Mouse (Mus musculus) left cerebral cortex, postnatal 14 days (tissue): Measurements from ENCODE around the gene Apbb2. TPM values are rescaled to one million over a fixed set of nuclear protein-coding genes. Genes with fewer than 3 reads are reported as not detected.

ENCODE experiments used
- DNase-seq, 2 experiments: peaks; one replicate each; pipeline ENCODE4 v3.0.0; 2021 to 2022; ENCODE audit warnings: low spot score in 2 of 2, mixed read lengths in 1 of 2
- intact Hi-C: fragments of 180-260 bp; cut with DNase I; formaldehyde crosslinking; loops from one replicate; pipeline ENCODE4 v1.15.1; 2025
- total RNA-seq, 2 experiments: library from RNA; stranded (reverse); gene quantifications; 2 replicates each; pipeline ENCODE4 v1.2.3; 2021

Apbb2 gene
- total RNA-seq, 2 experiments from 2014 or later, result 63.5 to 70.7 TPM

DNA sequence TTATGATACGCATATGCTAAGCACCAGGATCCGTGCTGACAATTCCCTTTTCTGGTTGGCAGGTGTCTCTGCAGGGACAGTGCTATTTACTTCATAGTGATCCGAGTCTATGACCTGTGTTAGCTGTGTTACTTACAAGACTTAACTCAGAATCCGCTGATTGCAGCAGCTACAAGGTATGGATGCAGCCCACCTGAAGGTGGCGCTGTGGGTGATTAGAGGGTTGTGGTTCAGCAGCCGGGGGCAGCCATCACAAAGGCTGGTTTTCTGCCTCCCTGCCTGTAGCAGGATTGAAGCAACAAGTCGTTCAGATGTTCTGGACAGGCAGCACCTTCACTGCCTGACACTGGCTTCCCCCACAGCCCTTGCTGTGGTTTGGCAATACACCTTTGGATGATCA, 280.0 kb downstream of the Apbb2 start:
- DNase-seq, result peak in 1 of 2 experiments; percentile 33
- intact Hi-C loops, result loop anchor here (5.0 kb wide), 1 partner anchor 34 kb away; no protein-coding TSS in a partner anchor

- peak in 1 of 2 experiments; percentile 37 for DNase-seq
- intact Hi-C loops, result loop anchor here (5.0 kb wide), 1 partner anchor 34 kb away; no protein-coding TSS in a partner anchor
These were observed 280.6 kb downstream of the Apbb2 start for GRCm38 (mm10) chr5:66337969-66338345.

- intact Hi-C loops, result loop anchor here (5.0 kb wide), 1 partner anchor 35 kb away; no protein-coding TSS in a partner anchor
- DNase-seq, result no peak
These were observed 281.3 kb downstream of the Apbb2 start for GRCm38 (mm10) chr5:66337025-66337968.

GRCm38 (mm10) chr5:66330806-66331205, 287.8 kb downstream of the Apbb2 start:
- intact Hi-C loops, result no loop called here
- DNase-seq, result no peak

- intact Hi-C loops, result no loop called here
- DNase-seq, result no peak
These were observed 289.8 kb downstream of the Apbb2 start for GRCm38 (mm10) chr5:66328766-66329165.

GRCm38 (mm10) chr5:66327949-66328726, 290.4 kb downstream of the Apbb2 start:
- intact Hi-C loops, result no loop called here
- DNase-seq, result peak; percentile 46 to 51

DNA sequence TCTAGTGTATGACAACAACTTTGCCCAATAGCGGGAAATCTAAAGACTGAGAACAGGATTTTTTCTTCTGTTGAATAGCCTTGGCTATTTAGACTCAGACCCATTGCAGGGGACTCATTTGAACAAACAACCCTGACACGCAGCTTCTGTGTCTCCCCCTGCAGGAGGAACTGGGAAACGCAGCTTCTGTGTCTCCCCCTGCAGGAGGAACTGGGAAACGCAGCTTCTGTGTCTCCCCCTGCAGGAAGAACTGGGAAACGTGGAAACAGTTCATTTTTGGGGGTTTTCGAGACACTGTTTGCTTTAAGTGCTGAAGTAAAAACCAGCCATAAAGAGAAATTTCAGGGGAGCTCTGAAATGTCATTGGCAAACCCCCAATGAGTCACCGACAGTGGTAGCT, 292.2 kb downstream of the Apbb2 start:
- intact Hi-C loops, result no loop called here
- DNase-seq, result peak in 1 of 2 experiments; percentile 37

- DNase-seq, result peak; percentile 78 to 85
- intact Hi-C loops, result no loop called here
These were observed 295.0 kb downstream of the Apbb2 start for GRCm38 (mm10) chr5:66323603-66324002.

DNA sequence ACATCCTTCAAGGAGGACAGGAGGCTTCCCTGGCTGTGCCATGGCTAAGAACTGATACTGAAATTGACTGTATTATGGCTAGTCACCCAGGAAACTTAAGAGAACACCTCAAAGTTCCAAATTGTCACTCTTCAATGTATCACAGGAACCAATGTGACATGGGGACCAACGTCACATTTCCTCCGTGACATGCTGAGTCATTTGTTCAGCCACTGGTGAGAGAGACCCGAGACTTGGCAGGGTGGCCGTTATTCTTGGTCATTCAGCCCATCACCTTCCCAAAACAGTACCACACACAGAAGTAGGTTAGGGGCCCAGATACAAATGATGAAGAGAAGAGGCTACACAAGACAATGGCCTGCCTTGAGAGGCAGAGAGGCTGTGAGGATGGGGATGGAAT, 295.5 kb downstream of the Apbb2 start:
- intact Hi-C loops, result no loop called here
- DNase-seq, result no peak

DNA sequence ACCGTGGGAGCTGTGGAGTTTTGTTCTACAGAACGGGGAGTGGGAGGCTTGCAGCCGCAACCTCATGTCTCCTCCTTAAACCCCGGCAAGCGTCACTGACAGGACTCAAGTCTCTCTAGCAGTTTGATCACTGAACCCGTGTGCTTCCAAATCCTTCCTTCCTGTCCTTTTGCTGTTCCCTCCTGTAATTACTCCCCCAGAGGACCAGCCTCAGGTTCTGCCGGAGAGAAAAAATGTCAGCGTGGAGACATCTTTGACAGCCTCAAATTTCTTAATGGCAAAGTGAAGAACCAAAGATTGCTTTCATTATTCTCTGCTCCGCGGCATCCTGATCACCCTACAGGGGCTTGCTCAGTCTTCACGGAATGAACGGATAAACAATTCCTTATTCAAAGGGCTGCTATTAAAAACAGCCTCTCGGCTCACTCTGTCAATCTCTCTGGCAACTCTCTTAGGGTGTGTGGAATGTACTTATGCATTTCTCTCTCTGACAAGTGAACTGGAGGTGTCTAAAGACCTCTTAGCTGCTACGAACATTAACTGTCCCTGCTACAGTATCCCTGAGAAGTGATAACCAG, 298.7 kb downstream of the Apbb2 start:
- intact Hi-C loops, result loop anchor here (5.0 kb wide), 1 partner anchor 58 kb away; no protein-coding TSS in a partner anchor
- no peak for DNase-seq

DNA sequence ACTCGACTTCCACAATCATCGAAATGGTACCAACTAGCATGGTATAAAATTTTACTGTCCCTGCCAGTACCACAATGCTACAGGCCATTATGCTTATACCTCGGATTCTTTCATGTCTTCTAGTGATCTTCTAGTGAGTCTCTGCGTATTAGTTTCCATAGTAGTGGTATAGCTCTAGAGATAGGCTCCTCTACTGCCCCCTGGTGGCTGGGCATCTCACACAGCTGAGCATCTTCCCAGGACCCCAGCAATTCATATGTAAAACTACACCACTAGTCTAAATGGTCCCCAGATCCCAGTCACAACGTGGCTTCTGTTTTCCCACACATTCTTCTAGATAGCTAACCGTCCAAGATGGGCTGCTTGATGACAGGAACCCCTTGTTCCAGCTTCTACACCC, 299.2 kb downstream of the Apbb2 start:
- intact Hi-C loops, result loop anchor here (5.0 kb wide), 1 partner anchor 57 kb away; no protein-coding TSS in a partner anchor
- DNase-seq, result peak; percentile 67 to 71

- intact Hi-C loops, result loop anchor here (5.0 kb wide), 1 partner anchor 53 kb away; no protein-coding TSS in a partner anchor
- DNase-seq, result peak; percentile 66 to 73
These were observed 302.8 kb downstream of the Apbb2 start for GRCm38 (mm10) chr5:66315791-66316190.

GRCm38 (mm10) chr5:66310806-66311205, 307.8 kb downstream of the Apbb2 start:
- intact Hi-C loops, result no loop called here
- DNase-seq, result no peak

GRCm38 (mm10) chr5:66310328-66310727, 308.3 kb downstream of the Apbb2 start:
- intact Hi-C loops, result no loop called here
- DNase-seq, result no peak

- peak; percentile 49 to 73 for DNase-seq
- intact Hi-C loops, result no loop called here
These were observed 313.1 kb downstream of the Apbb2 start for GRCm38 (mm10) chr5:66305511-66305910.

DNA sequence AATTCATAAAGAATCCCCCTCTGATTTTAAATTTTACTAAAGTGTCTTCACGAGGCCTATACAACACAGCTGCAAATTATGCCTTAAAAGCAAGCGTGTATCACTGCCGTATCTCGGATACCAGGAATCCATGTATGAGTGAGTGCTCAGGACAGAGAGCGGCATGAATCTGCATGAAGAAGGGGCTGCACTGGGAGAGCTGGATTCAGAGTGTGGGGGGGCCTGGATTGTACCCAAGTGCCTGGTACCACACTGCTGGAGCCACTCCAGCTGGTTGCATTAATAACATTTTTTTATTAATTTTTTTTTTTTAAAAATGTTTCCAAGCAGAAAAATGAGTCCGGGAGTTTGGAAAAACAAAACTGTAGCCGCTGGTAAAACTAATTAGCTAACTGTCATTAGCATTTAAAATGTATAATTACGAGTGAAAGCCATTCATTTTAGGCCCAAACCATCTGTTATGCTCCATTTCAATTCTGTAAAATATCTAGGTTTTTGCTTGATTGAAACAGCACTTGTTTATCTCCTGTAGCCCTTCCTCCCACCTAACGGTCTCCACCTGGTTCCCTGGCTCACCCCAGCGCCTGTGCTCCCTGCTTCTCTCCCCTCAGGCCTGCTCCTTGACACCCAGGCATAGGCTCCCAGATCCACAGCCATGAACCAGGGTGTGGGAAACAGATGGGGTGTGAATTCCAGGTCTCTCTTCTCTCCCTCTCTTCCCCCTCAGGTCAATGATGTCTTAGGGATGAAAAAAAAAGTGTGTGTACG, 314.1 kb downstream of the Apbb2 start:
- intact Hi-C loops, result no loop called here
- no peak for DNase-seq

DNA sequence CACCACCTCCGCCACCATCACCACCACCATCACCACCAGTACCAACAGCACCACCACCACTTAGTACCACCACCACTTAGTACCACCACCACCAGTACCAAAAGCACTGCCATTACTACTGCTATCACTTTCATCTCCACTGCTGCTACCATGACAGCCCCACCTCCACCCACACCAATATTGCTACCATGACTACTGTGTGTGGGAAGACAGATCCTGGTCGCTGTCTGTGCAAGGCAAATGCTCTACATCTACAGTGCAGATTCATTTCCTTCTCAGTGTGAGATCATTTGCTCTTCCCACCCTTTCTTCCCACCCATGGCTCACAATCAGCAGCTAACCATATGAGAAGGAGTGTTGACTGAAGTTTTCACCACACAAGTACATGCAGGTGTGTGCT, 315.7 kb downstream of the Apbb2 start:
- intact Hi-C loops, result no loop called here
- peak; percentile 51 to 85 for DNase-seq

GRCm38 (mm10) chr5:66302085-66302815, 316.3 kb downstream of the Apbb2 start:
- DNase-seq, result no peak
- intact Hi-C loops, result no loop called here
